Mouse (Mus musculus) heart, postnatal 0 days (tissue): Measurements from ENCODE around the gene Lrrc4.

ENCODE experiments used
- CTCF ChIP-seq: IDR thresholded peaks from 2 replicates; pipeline ENCODE4 v1.5.1; 2016; ENCODE audit warnings: antibody characterized with exemption, control low read depth, low read depth
- EP300 ChIP-seq: IDR thresholded peaks from 2 replicates; pipeline ENCODE4 v1.6.1; 2016; ENCODE audit warnings: antibody characterized with exemption, low read depth

GRCm38 (mm10) chr6:28735116-28735515 is 96.4 kb downstream of the Lrrc4 start:
- no peak for TF ChIP-seq CTCF
- TF ChIP-seq EP300, result no peak
